ENCODE assay signal across 8 mouse cellular contexts in the genomic region with DNA sequence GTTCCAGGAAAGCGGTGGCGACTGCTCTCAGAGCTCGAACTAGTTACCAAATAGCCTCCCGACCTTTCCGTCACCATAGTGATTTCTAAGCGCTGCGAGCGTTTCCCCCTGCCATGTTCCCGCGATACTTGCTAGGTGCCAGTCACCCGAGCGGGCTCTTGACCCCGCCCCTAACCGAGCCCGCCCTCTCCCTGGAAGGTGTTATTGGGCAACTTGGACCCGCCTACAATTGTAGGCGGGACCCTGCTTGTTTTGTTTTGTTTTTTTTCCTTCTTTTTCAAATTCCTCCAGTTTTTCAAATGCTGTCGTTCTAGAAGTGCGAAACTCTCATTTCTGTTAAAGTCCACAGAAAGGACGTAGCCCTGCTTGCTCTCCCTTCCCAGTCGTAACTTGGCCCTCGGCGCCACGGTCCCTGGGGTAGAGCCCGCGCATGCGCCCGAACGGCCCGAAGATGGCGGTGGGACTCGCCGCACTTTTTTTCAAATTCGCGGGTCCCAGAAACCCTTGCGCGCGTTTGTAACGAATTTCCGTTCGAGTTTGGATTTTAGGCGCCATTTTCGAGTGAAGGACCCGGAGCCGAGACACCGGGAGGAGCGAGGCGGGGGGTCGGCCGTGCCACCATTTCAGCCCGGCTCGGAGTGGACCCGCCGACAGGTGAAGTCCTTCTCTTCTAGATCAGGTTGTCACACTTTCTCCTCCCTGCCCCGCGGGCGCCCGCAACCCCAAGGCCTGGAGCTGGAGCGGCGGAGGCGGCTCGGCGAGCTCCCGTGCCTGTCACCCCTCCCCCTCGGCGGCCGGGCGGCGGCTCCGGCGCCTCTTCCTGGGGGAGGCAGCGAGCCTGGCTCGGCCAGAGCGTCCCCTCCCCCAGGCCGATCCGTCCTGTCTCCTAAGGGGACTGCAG. TPM values are rescaled to one million over a fixed set of nuclear protein-coding genes. Genes with fewer than 3 reads are reported as not detected.
A peak's percentile ranks its signal among the peaks of the same experiment; 100 is the strongest.
DNase-seq lines count a peak whose midpoint lies in the region; ATAC-seq lines count a peak whose summit lies in the region.

A gene (minus strand): TSS at position 134 of the 901 bp plus-strand sequence.
A gene (plus strand): TSS at position 302 of the 901 bp plus-strand sequence.

- DNase-seq in adipocyte (ENCODE audit: low spot score), result peak; percentile 99
- peak; percentile 96 for DNase-seq in embryo, embryonic 10 days (ENCODE audit: low spot score)
- DNase-seq in gastrocnemius, postnatal 10 days, result peak; percentile 94
- peak; percentile 99 for DNase-seq in induced T-regulatory cell, adult 2 months (ENCODE audit: low read depth)
- peak; percentile 81 to 94 for DNase-seq in left cerebral cortex, adult 9 months (ENCODE audit: low spot score in 2 of 2)
- DNase-seq in right cerebral cortex, postnatal 14 days, result peak; percentile 95
- peak; percentile 89 to 93 for DNase-seq in urinary bladder, postnatal 36 days (ENCODE audit: low spot score in 2 of 2)

- peak; percentile 85 for ATAC-seq in megakaryocyte progenitor cell, adult 5-6 weeks (replicated peaks; ENCODE audit: poor library complexity)

RNA-seq across cellular contexts. Expression of the first gene that starts in this region (rescaled TPM):
- total RNA-seq in gastrocnemius, postnatal 10 days (2021), result 1 to 10 TPM; 4.9 to 7.4 TPM
- 12.8 and 21.5 TPM in 2 replicates for total RNA-seq in megakaryocyte progenitor cell, adult 5-6 weeks (2015)
- 19.1 and 25.2 TPM in 2 replicates for total RNA-seq in megakaryocyte progenitor cell, adult 5-6 weeks (2017)

RNA-seq across cellular contexts. Expression of the second gene that starts in this region (rescaled TPM):
- 10 to 100 TPM; 24.1 to 33.2 TPM for total RNA-seq in gastrocnemius, postnatal 10 days (2021)
- total RNA-seq in megakaryocyte progenitor cell, adult 5-6 weeks (2015), result 350 and 351 TPM in 2 replicates
- 603 and 719 TPM in 2 replicates for total RNA-seq in megakaryocyte progenitor cell, adult 5-6 weeks (2017)

Comparison
In these comparisons a context has a peak if more than half of its experiments do, and no peak if none do; other contexts are left out.
1. Peak in every context shown above with its lines: DNase-seq and ATAC-seq.
2. RNA of the second gene that starts in this region (total RNA-seq): 350 to 719 TPM in megakaryocyte progenitor cell, adult 5-6 weeks; 24.1 to 33.2 TPM in gastrocnemius, postnatal 10 days; every median in the first group is over 10 times any median in the second.